Mouse (Mus musculus): Measurements from ENCODE around the gene Smyd5. TPM values are rescaled to one million over a fixed set of nuclear protein-coding genes. Genes with fewer than 3 reads are reported as not detected.
"Not testable (repeated sequence)": the region's sequence is repeated elsewhere in the genome, so short reads cannot be mapped to it uniquely, and the experiment has no call there.

Smyd5 gene
- total RNA-seq, 2 experiments from 2014 or later: 7.8 to 9.2 TPM

GRCm38 (mm10) chr6:85444266-85444965 lies 12.6 kb downstream of the Smyd5 start:
- no peak for DNase-seq
- intact Hi-C loops (cut with DNase I): no loop called here

DNA sequence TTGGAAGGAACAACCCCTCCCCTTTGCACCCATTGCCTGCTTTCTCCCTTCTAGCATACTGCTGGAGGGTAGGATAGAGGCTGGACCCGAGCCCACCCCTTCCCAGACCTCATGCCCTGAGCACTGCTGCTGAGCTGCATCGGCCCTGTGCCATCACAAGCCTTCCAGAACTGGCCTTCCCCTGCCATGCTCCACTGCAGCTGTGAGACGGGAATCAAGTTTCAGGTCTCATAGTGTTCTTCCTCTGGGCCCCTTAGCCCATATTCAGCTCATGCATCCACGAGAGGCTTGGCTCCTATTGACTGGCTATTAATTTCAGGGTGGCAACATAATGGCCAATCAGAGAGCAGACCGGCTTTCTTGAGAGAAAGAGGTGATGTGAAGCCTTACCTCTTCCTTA lies 13.5 kb downstream of the Smyd5 start:
- intact Hi-C loops (cut with DNase I): no loop called here
- DNase-seq: no peak

GRCm38 (mm10) chr6:85447351-85447750 lies 15.6 kb downstream of the Smyd5 start:
- DNase-seq: no peak
- intact Hi-C loops (cut with DNase I): no loop called here

GRCm38 (mm10) chr6:85450140-85450539 lies 18.4 kb downstream of the Smyd5 start:
- intact Hi-C loops (cut with DNase I): loop anchor here (5.0 to 10.0 kb wide), 2 partner anchors 137 to 465 kb away; partner anchors contain the start of genes Alms1, Nat8f1 and Tprkb
- DNase-seq: not testable (repeated sequence)

- DNase-seq: peak; percentile 96 to 97
- intact Hi-C loops (cut with DNase I): loop anchor here (5.0 to 10.0 kb wide), 2 partner anchors 136 to 464 kb away; partner anchors contain the start of genes Alms1, Nat8f1 and Tprkb
Measured at GRCm38 (mm10) chr6:85450697-85451663, 19.2 kb downstream of the Smyd5 start, which contains the start of gene Cct7. Cct7 (plus strand) TSS chr6:85451514.

DNA sequence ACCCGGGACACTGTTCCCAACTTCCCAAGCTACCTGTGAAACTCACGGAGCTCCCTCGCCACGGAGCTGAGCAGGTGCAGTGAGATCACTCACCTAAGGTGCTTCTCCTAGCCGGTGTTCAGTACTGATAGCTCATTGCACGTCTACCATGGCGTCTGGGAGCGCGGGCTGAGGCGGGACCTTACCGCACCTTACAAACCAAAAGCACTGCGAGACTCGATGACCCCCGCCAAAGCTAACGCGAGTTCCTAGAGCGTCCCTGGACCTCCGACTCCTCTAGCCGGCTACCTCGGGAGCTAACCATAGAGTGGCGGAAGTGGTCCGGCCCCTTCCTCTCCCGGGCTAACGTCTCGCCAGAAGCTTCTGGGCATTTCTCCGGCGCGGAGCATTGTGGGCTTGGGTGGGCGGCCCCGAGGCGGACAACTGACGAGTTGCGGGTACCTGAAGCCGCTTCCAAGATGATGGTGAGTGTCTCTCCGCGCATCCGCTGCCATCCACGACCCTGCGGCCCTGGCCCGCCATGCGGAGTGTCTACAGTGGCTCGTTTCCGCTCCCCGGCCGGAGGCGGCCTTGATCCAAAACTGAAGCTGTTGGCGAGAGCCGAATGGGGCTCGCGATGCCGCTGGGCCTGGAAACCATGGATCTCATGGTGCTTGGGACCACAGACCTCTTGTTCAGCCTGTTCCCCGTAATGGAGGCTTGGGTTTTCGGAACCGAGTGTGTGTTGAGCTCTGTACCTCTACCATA lies 20.0 kb downstream of the Smyd5 start, which contains the start of gene Pradc1:
Pradc1 (minus strand) TSS at position 307 of the 747 bp plus-strand sequence.
- intact Hi-C loops (cut with DNase I): loop anchor here (5.0 to 10.0 kb wide), 2 partner anchors 135 to 463 kb away; partner anchors contain the start of genes Alms1, Nat8f1 and Tprkb

GRCm38 (mm10) chr6:85452411-85452665 lies 20.5 kb downstream of the Smyd5 start:
- no peak for DNase-seq
- intact Hi-C loops (cut with DNase I): loop anchor here (5.0 to 10.0 kb wide), 2 partner anchors 135 to 462 kb away; partner anchors contain the start of genes Alms1, Nat8f1 and Tprkb

More for the DNA sequence above, 20.0 kb downstream of the Smyd5 start, which contains the start of gene Pradc1:
- peak; percentile 96 to 97 for DNase-seq

GRCm38 (mm10) chr6:85452816-85453215 lies 21.0 kb downstream of the Smyd5 start:
- intact Hi-C loops (cut with DNase I): loop anchor here (5.0 to 10.0 kb wide), 2 partner anchors 134 to 462 kb away; partner anchors contain the start of genes Alms1, Nat8f1 and Tprkb
- DNase-seq: no peak

DNA sequence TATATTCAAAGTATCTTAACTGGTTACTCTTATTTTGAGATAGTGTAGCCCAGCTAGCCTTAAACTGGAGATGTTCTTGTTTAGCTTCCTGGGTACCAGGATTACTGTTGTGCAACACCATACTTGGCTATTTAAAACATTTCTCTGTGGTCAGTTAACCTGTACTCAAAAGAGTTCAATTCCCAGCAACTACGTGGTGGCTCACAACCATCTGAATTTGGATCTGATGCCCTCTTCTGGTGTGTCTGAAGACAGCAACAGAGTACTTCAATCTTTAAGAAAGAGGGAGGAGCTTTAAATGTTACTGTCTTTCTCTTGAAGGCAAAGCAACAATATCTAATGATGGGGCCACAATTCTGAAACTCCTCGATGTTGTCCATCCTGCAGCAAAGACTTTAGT lies 27.8 kb downstream of the Smyd5 start:
- intact Hi-C loops (cut with DNase I): loop anchor here (10.0 kb wide), 1 partner anchor 455 kb away; the partner anchor contains the start of genes Nat8f1 and Tprkb
- DNase-seq: no peak

GRCm38 (mm10) chr6:85465381-85465780 lies 33.6 kb downstream of the Smyd5 start:
- DNase-seq: no peak
- intact Hi-C loops (cut with DNase I): no loop called here

DNA sequence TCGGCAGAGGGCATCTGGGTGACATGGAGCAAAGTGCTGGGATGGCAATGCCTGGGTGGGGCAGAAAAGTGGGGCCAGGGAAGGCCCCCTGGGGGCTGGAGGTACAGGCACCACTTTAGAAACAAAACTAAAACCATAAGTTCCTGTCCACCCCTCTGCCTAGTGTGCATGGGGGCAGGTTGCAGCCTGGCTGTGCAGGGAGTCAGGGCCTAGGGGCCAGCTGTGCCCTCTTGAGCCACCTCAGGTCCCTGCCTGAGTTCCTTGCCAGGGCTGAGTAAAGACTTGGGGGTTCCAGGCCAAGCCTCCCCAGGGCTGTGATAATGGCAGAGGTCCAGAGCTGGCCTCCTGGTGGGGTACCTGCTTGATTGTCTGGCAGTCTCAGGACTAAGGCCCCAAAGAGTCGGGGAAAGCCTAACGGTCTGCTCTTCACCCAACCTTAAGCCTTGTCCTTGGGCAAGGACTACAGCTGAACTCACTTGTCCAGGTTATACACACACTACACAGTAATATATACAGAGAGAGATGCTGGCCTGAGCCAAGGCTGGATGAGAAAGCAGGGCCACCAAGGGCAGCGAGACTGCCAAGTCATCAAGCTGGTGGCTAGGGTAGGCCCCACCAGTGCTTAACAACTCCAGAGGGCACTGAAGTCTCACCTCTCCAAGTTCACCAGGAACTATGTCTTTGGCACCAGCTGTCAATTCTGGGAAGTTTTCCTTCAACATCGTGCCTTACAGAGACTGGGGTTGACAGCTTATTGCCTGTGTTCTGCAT lies 38.1 kb downstream of the Smyd5 start:
- intact Hi-C loops (cut with DNase I): no loop called here
- no peak for DNase-seq

GRCm38 (mm10) chr6:85471962-85472361 lies 40.2 kb downstream of the Smyd5 start:
- intact Hi-C loops (cut with DNase I): no loop called here
- DNase-seq: no peak

GRCm38 (mm10) chr6:85472542-85472941 lies 40.8 kb downstream of the Smyd5 start:
- no peak for DNase-seq
- intact Hi-C loops (cut with DNase I): no loop called here

- no peak for DNase-seq
- intact Hi-C loops (cut with DNase I): no loop called here
Measured at GRCm38 (mm10) chr6:85475581-85475980, 43.8 kb downstream of the Smyd5 start.

GRCm38 (mm10) chr6:85477366-85477917 lies 45.7 kb downstream of the Smyd5 start:
- intact Hi-C loops (cut with DNase I): no loop called here

DNA sequence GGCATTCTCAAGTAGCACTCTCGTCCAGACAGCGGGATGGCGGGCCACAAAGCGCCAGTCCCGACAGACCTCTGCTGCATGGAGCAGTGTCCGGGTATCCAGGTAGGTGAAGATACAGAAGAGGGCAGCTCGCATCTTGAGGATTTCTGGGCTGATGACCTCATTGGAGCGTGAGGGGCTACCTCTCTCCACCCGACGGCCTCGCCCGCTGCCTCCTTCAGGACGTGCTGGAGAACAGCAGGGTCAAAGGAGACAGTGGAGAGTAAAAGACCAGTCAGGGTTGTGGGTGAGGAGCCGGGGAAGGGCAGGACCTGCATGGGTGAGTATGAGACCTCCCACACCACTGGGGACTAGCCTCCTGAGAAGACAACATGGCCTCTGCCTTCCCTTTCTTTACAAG lies 46.6 kb downstream of the Smyd5 start:
- DNase-seq: no peak
- intact Hi-C loops (cut with DNase I): no loop called here

More at GRCm38 (mm10) chr6:85477366-85477917, 45.7 kb downstream of the Smyd5 start:
- no peak for DNase-seq

GRCm38 (mm10) chr6:85479979-85480378 lies 48.2 kb downstream of the Smyd5 start:
- DNase-seq: no peak
- intact Hi-C loops (cut with DNase I): no loop called here

- no peak for DNase-seq
- intact Hi-C loops (cut with DNase I): no loop called here
Measured at GRCm38 (mm10) chr6:85480685-85481084, 48.9 kb downstream of the Smyd5 start.

Measured in heart, postnatal 36 days (tissue).